Mouse (Mus musculus): ENCODE data around the gene Nos3. TPM values are rescaled to one million over a fixed set of nuclear protein-coding genes. Genes with fewer than 3 reads are reported as not detected.

Nos3 gene
- polyA plus RNA-seq, 1 experiment from 2014 or later: 12.8 TPM

GRCm38 (mm10) chr5:24428596-24428995 is 64.0 kb downstream of the Nos3 start:
- H3K4me1 ChIP-seq (replicated peaks; ENCODE audit: insufficient read depth, low read length): peaks cover 25% of the 10 kb centered on the region
- WGBS: 32% methylated on average over 9 of the region's 9 CpGs
- H3K9ac ChIP-seq (ENCODE audit: low read depth, low read length): peak overlapping the region; percentile 19; the same call in 1 of the 2 replicates
- H3K9me3 ChIP-seq (replicated peaks; ENCODE audit: low read length): no peaks in the 10 kb centered on the region
- ATAC-seq (replicated peaks; ENCODE audit: low FRiP score, low read depth) (no peak), DNase-seq (ENCODE audit: low spot score) (no peak)
- H3K27me3 ChIP-seq (ENCODE audit: insufficient read depth, low read length): no peaks in the 10 kb centered on the region
- peak overlapping the region; percentile 69 for H3K4me2 ChIP-seq (ENCODE audit: low read length)
- no peak for TF ChIP-seq CTCF (IDR thresholded peaks at IDR 0.05; ENCODE audit: low read depth)
- peak overlapping the region; percentile 82 for H3K27ac ChIP-seq
- peaks cover 42% of the 10 kb centered on the region for H3K36me3 ChIP-seq (ENCODE audit: insufficient read depth, low read length)
- H3K4me3 ChIP-seq (replicated peaks; ENCODE audit: low read depth, low read length): 0 out of 2 replicates have a peak overlapping the region, but pooled peaks have one; percentile 13

DNA sequence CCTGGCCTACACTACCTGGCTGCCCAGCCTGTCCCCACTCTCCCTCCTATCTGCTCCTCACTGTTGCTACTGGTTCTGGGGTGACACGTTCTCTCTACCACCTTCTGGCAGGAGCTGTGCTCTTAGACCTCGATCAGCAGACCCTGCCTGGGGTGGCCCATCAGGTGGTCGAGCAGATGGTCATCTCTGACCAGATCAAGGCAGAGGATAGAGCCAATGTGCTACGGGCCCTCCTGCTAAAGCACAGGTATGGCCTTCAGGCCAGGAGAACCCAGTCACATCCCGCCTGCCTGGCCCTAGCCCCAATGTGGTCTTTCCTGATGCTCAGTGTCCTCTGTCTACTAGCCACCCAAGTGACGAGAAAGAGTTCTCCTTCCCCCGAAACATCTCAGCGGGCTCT is 69.4 kb downstream of the Nos3 start:
- ATAC-seq (replicated peaks; ENCODE audit: low FRiP score, low read depth) (no peak), DNase-seq (ENCODE audit: low spot score) (no peak)
- Histone ChIP-seq H3K4me2 (ENCODE audit: low read length) (no peak overlapping the region), H3K27me3 (ENCODE audit: insufficient read depth, low read length) (no peaks in the 10 kb centered on the region), H3K9me3 (replicated peaks; ENCODE audit: low read length) (no peaks in the 10 kb centered on the region), H3K4me1 (replicated peaks; ENCODE audit: insufficient read depth, low read length) (no peaks in the 10 kb centered on the region), H3K27ac (no peak overlapping the region), H3K4me3 (replicated peaks; ENCODE audit: low read depth, low read length) (no peak overlapping the region), H3K36me3 (ENCODE audit: insufficient read depth, low read length) (peaks cover 77% of the 10 kb centered on the region), H3K9ac (ENCODE audit: low read depth, low read length) (no peak overlapping the region)
- TF ChIP-seq CTCF (IDR thresholded peaks at IDR 0.05; ENCODE audit: low read depth): no peak
- WGBS: 92% methylated on average over 8 of the region's 8 CpGs

Other genes with a start within 250 kb of the Nos3 start
- 11.2 and 11.7 TPM in 2 replicates for gene Nupl2, start 199.8 kb upstream of the Nos3 start, polyA plus RNA-seq (2015; fragmentation: Nextera tagmentation; extraction: Ambion mirVana)
- gene Kcnh2, start 13.2 kb upstream of the Nos3 start, polyA plus RNA-seq (2015; fragmentation: Nextera tagmentation; extraction: Ambion mirVana): 3.9 and 4.4 TPM in 2 replicates
- gene Atg9b, start 27.3 kb downstream of the Nos3 start, polyA plus RNA-seq (2015; fragmentation: Nextera tagmentation; extraction: Ambion mirVana): 0.59 and 0.60 TPM in 2 replicates
- gene Abcb8, start 28.9 kb downstream of the Nos3 start, polyA plus RNA-seq (2015; fragmentation: Nextera tagmentation; extraction: Ambion mirVana): 48.6 and 51.7 TPM in 2 replicates
- gene Asic3, start 48.6 kb downstream of the Nos3 start, polyA plus RNA-seq (2015; fragmentation: Nextera tagmentation; extraction: Ambion mirVana): 0.40 and 0.46 TPM in 2 replicates
- gene Cdk5, start 58.7 kb downstream of the Nos3 start, polyA plus RNA-seq (2015; fragmentation: Nextera tagmentation; extraction: Ambion mirVana): 47.2 and 51.3 TPM in 2 replicates
- gene Slc4a2, start 59.0 kb downstream of the Nos3 start, polyA plus RNA-seq (2015; fragmentation: Nextera tagmentation; extraction: Ambion mirVana): 30.8 and 35.5 TPM in 2 replicates
- 117 and 120 TPM in 2 replicates for gene Fastk, start 80.5 kb downstream of the Nos3 start, polyA plus RNA-seq (2015; fragmentation: Nextera tagmentation; extraction: Ambion mirVana)
- gene Tmub1, start 83.0 kb downstream of the Nos3 start, polyA plus RNA-seq (2015; fragmentation: Nextera tagmentation; extraction: Ambion mirVana): 27.0 and 28.0 TPM in 2 replicates
- gene Agap3, start 87.4 kb downstream of the Nos3 start, polyA plus RNA-seq (2015; fragmentation: Nextera tagmentation; extraction: Ambion mirVana): 23.9 and 26.9 TPM in 2 replicates
- gene Gbx1, start 162.4 kb downstream of the Nos3 start, polyA plus RNA-seq (2015; fragmentation: Nextera tagmentation; extraction: Ambion mirVana): 0.04 TPM in 2 replicates
- 0.69 and 0.93 TPM in 2 replicates for gene Asb10, start 176.2 kb downstream of the Nos3 start, polyA plus RNA-seq (2015; fragmentation: Nextera tagmentation; extraction: Ambion mirVana)
- 0.12 and 0.19 TPM in 2 replicates for gene 4931409K22Rik, start 192.0 kb downstream of the Nos3 start, polyA plus RNA-seq (2015; fragmentation: Nextera tagmentation; extraction: Ambion mirVana)
- 74.4 and 79.6 TPM in 2 replicates for gene Abcf2, start 212.7 kb downstream of the Nos3 start, polyA plus RNA-seq (2015; fragmentation: Nextera tagmentation; extraction: Ambion mirVana)
- gene Chpf2, start 221.9 kb downstream of the Nos3 start, polyA plus RNA-seq (2015; fragmentation: Nextera tagmentation; extraction: Ambion mirVana): 26.0 and 27.6 TPM in 2 replicates

All from kidney, postnatal 0 days (tissue).